ENCODE assay signal across 24 mouse cellular contexts in genomic region chr1:179634159-179634558, GRCm38 (mm10). TPM values are rescaled to one million over a fixed set of nuclear protein-coding genes. Genes with fewer than 3 reads are reported as not detected.
DNase-seq lines count a peak whose midpoint lies in the region; ATAC-seq and TF ChIP-seq lines count a peak whose summit lies in the region.
"Had no signal": no experiment of that assay in that cellular context is flagged by ENCODE, and none has a peak within 500 bp of the region (broad histone marks: within the 10 kb centered on the region; RNA-seq: fewer than 3 reads in every experiment).

No protein-coding gene starts in this region.

- in situ Hi-C loops in Patski (cut with MboI; ENCODE audit: low pct_unique_long_range_greater_than_20kb), result loop anchor here (10.0 kb wide), 1 partner anchor 101 kb away; no protein-coding TSS in a partner anchor

- H3K27ac ChIP-seq in heart, adult 2 months, result no peak overlapping the region
- H3K27ac ChIP-seq in heart, embryonic 10.5 days, result no peak overlapping the region
- no peak overlapping the region for H3K27ac ChIP-seq in liver, postnatal 0 days (ENCODE audit: low read depth)
- H3K27ac ChIP-seq in liver, embryonic 12.5 days, result no peak overlapping the region
- H3K27ac ChIP-seq: embryonic facial prominence, embryonic 13.5 days; heart, embryonic 13.5 days; limb, embryonic 12.5 days; liver, embryonic 13.5 days had no signal

- peak; percentile 21 for TF ChIP-seq CTCF in heart, adult 2 months (IDR thresholded peaks at IDR 0.05)
- TF ChIP-seq CTCF in liver, postnatal 0 days (IDR thresholded peaks at IDR 0.05; ENCODE audit: low read depth), result 0 out of 2 replicates have a peak, but pooled peaks have one; percentile 21
- peak; percentile 24 for TF ChIP-seq CTCF in Patski (IDR thresholded peaks at IDR 0.05)

- ATAC-seq in liver, postnatal 0 days, result no peak
- ATAC-seq in liver, embryonic 12.5 days, result no peak
- ATAC-seq in Patski, result no peak
- ATAC-seq in erythroid progenitor cell, adult 5-6 weeks (replicated peaks; ENCODE audit: low FRiP score, poor library complexity, severe bottlenecking), result no peak
- ATAC-seq: forebrain, embryonic 14.5 days had no signal

- intact Hi-C loops in heart, adult 2 months (cut with DNase I), result no loop called here

- H3K27me3 ChIP-seq in heart, adult 2 months (ENCODE audit: control insufficient read depth, insufficient read depth, low read length), result no peaks in the 10 kb centered on the region
- no peaks in the 10 kb centered on the region for H3K27me3 ChIP-seq in heart, embryonic 10.5 days (ENCODE audit: insufficient read depth, poor library complexity, severe bottlenecking)
- no peaks in the 10 kb centered on the region for H3K27me3 ChIP-seq in liver, postnatal 0 days (ENCODE audit: insufficient read depth, low read length)
- no peaks in the 10 kb centered on the region for H3K27me3 ChIP-seq in liver, embryonic 12.5 days (replicated peaks)
- H3K27me3 ChIP-seq in Patski, result no peaks in the 10 kb centered on the region
- H3K27me3 ChIP-seq: embryonic facial prominence, embryonic 13.5 days; heart, embryonic 13.5 days; limb, embryonic 12.5 days; liver, embryonic 13.5 days had no signal

- no peak for TF ChIP-seq EP300 in heart, adult 2 months (IDR thresholded peaks at IDR 0.05; ENCODE audit: insufficient read depth, low read depth, low read length)
- TF ChIP-seq EP300 in liver, postnatal 0 days (IDR thresholded peaks at IDR 0.05; ENCODE audit: low read depth), result no peak

- 86% methylated on average over 3 of the region's 3 CpGs for WGBS in heart, adult 2 months
- WGBS in heart, embryonic 10.5 days, result 87% methylated on average over 3 of the region's 3 CpGs
- 88% methylated on average over 3 of the region's 3 CpGs for WGBS in liver, postnatal 0 days (ENCODE audit: insufficient replicate concordance)
- WGBS in liver, embryonic 12.5 days (ENCODE audit: insufficient replicate concordance), result 75% methylated on average over 3 of the region's 3 CpGs

- peak; percentile 48 for DNase-seq in adrenal gland, adult 8-10 months
- no peak for DNase-seq in adrenal gland, postnatal 4 days (ENCODE audit: low spot score in 2 of 2)
- peak in 1 of 2 experiments; percentile 8 for DNase-seq in heart, adult 2 months
- DNase-seq in heart, embryonic 10.5 days (ENCODE audit: low spot score), result no peak
- DNase-seq in liver, postnatal 0 days, result no peak
- no peak for DNase-seq in Patski (ENCODE audit: low read depth, low spot score)
- DNase-seq: cerebellum, adult 18-20 months; cerebellum, postnatal 25 days; embryo, embryonic 11 days; gastrocnemius, postnatal 10 days; heart, postnatal 14 days; kidney, postnatal 10 days; liver, embryonic 13.5 days; lung, postnatal 10 days; right cerebral cortex, postnatal 14 days; thymus, postnatal 36 days had no signal

- no peak overlapping the region for H3K9ac ChIP-seq in heart, adult 2 months (ENCODE audit: low read depth, low read length)
- H3K9ac ChIP-seq in liver, postnatal 0 days (replicated peaks), result no peak overlapping the region
- H3K9ac ChIP-seq in liver, embryonic 12.5 days, result no peak overlapping the region
- H3K9ac ChIP-seq: embryonic facial prominence, embryonic 13.5 days; heart, embryonic 13.5 days; limb, embryonic 12.5 days; liver, embryonic 13.5 days had no signal

- H3K4me1 ChIP-seq in heart, adult 2 months (ENCODE audit: control insufficient read depth, insufficient read depth, low read length), result no peaks in the 10 kb centered on the region
- no peaks in the 10 kb centered on the region for H3K4me1 ChIP-seq in heart, embryonic 10.5 days
- H3K4me1 ChIP-seq in liver, postnatal 0 days (ENCODE audit: insufficient read depth), result no peaks in the 10 kb centered on the region
- peaks cover 2% of the 10 kb centered on the region for H3K4me1 ChIP-seq in liver, embryonic 12.5 days
- H3K4me1 ChIP-seq: embryonic facial prominence, embryonic 13.5 days; heart, embryonic 13.5 days; limb, embryonic 12.5 days; liver, embryonic 13.5 days had no signal

- no peaks in the 10 kb centered on the region for H3K36me3 ChIP-seq in heart, adult 2 months (ENCODE audit: control insufficient read depth, insufficient read depth, low read length)
- H3K36me3 ChIP-seq in heart, embryonic 10.5 days, result no peaks in the 10 kb centered on the region
- no peaks in the 10 kb centered on the region for H3K36me3 ChIP-seq in liver, postnatal 0 days (replicated peaks; ENCODE audit: insufficient read depth, low read length)
- no peaks in the 10 kb centered on the region for H3K36me3 ChIP-seq in liver, embryonic 12.5 days
- H3K36me3 ChIP-seq: embryonic facial prominence, embryonic 13.5 days; heart, embryonic 13.5 days; limb, embryonic 12.5 days; liver, embryonic 13.5 days had no signal

- no peaks in the 10 kb centered on the region for H3K9me3 ChIP-seq in heart, embryonic 10.5 days
- no peaks in the 10 kb centered on the region for H3K9me3 ChIP-seq in liver, postnatal 0 days (ENCODE audit: low read length)
- no peaks in the 10 kb centered on the region for H3K9me3 ChIP-seq in liver, embryonic 12.5 days (replicated peaks)
- H3K9me3 ChIP-seq: embryonic facial prominence, embryonic 13.5 days; heart, embryonic 13.5 days; limb, embryonic 12.5 days; liver, embryonic 13.5 days had no signal

- no peak overlapping the region for H3K4me3 ChIP-seq in heart, adult 2 months
- H3K4me3 ChIP-seq in heart, embryonic 10.5 days, result no peak overlapping the region
- no peak overlapping the region for H3K4me3 ChIP-seq in liver, postnatal 0 days (ENCODE audit: low read depth, low read length)
- no peak overlapping the region for H3K4me3 ChIP-seq in liver, embryonic 12.5 days
- H3K4me3 ChIP-seq: embryonic facial prominence, embryonic 13.5 days; erythroblast, embryonic 14.5 days; heart, embryonic 13.5 days; limb, embryonic 12.5 days; liver, embryonic 13.5 days had no signal

- H3K79me2 ChIP-seq in heart, adult 2 months (replicated peaks; ENCODE audit: control insufficient read depth, insufficient read depth, low read length), result no peaks in the 10 kb centered on the region

- no peak overlapping the region for H3K4me2 ChIP-seq in liver, postnatal 0 days (ENCODE audit: low read depth, low read length)
- no peak overlapping the region for H3K4me2 ChIP-seq in liver, embryonic 12.5 days
- H3K4me2 ChIP-seq: embryonic facial prominence, embryonic 13.5 days; heart, embryonic 13.5 days; limb, embryonic 12.5 days; liver, embryonic 13.5 days; midbrain, embryonic 11.5 days had no signal

- CTCF ChIA-PET in Patski (lab: Charles Lee), result interaction anchor here (0.7 to 2.7 kb wide), 7 partner anchors 9 to 132 kb away, joined by 3 to 14 read pairs (median 5); partner anchors contain the start of gene Smyd3

- TF ChIP-seq POLR2A in heart, adult 2 months (IDR thresholded peaks at IDR 0.05; ENCODE audit: insufficient read depth, low read depth, low read length), result no peak

- POLR2A ChIA-PET in Patski (lab: Charles Lee), result interaction anchor here (0.5 kb wide), 1 partner anchor 1033 kb away, joined by 8 read pairs; no protein-coding TSS in a partner anchor

RNA-seq across cellular contexts. Expression of gene Sccpdh, which starts 33.9 kb away (rescaled TPM):
- 10 to 100 TPM; 33.2 to 41.7 (median 35.9) TPM for total RNA-seq in adrenal gland, adult 8-10 months (2022)
- 10 to 100 TPM; 38.0 to 39.6 TPM for total RNA-seq in adrenal gland, postnatal 4 days (2021)
- total RNA-seq in heart, adult 2 months (2021), result 10 to 100 TPM; 47.9 to 49.4 TPM
- 23.6 and 72.3 TPM in 2 replicates for polyA plus RNA-seq in heart, adult 2 months (2012; rRNA removed)
- polyA plus RNA-seq in heart, embryonic 10.5 days (2016; fragmentation: Nextera tagmentation; extraction: Ambion mirVana), result 84.4 and 91.4 TPM in 2 replicates
- polyA plus RNA-seq in liver, postnatal 0 days (2015; fragmentation: Nextera tagmentation; extraction: Ambion mirVana), result 9.0 and 9.9 TPM in 2 replicates
- polyA plus RNA-seq in liver, embryonic 12.5 days (2016; fragmentation: Nextera tagmentation; extraction: Ambion mirVana), result 14.5 and 14.8 TPM in 2 replicates
- 67.5 TPM for polyA plus RNA-seq in Patski (2021)
- total RNA-seq in erythroid progenitor cell, adult 5-6 weeks (2015; ENCODE audit: low replicate concordance), result 2.5 TPM in 1 of 2 replicates, not detected in the other
- total RNA-seq in erythroid progenitor cell, adult 5-6 weeks (2017; ENCODE audit: low replicate concordance), result 0.30 and 8.6 TPM in 2 replicates
- polyA plus RNA-seq: erythroblast, embryonic 14.5 days had no signal
